Mouse (Mus musculus) heart, embryonic 12.5 days (tissue): ENCODE data around the gene Lars2. TPM values are rescaled to one million over a fixed set of nuclear protein-coding genes. Genes with fewer than 3 reads are reported as not detected.

Source experiments
- ATAC-seq: fragments of 200-750 bp; cut with Nextera tagmentation; 2 replicates; pipeline ENCODE4 v1.8.0; 2017; ENCODE audit warnings: moderate TSS enrichment, moderate library complexity; ENCODE audit not compliant: insufficient number of reproducible peaks, low FRiP score
- H3K27ac ChIP-seq: fragments of 300-500 bp; sonication (generic); 2 replicates; pipeline ENCODE4 v1.5.1; 2016; ENCODE audit warnings: mild to moderate bottlenecking, moderate library complexity; ENCODE audit not compliant: poor library complexity, severe bottlenecking
- H3K27me3 ChIP-seq: fragments of 300-500 bp; sonication (generic); replicated peaks from 2 replicates; pipeline ENCODE4 v1.6.1; 2016; ENCODE audit warnings: mild to moderate bottlenecking, moderate library complexity
- H3K36me3 ChIP-seq: fragments of 300-500 bp; sonication (generic); 2 replicates; pipeline ENCODE4 v1.6.1; 2016; ENCODE audit warnings: mild to moderate bottlenecking, moderate library complexity
- H3K4me1 ChIP-seq: fragments of 300-500 bp; sonication (generic); replicated peaks from 2 replicates; pipeline ENCODE4 v1.6.1; 2016; ENCODE audit warnings: mild to moderate bottlenecking
- H3K4me2 ChIP-seq: fragments of 300-500 bp; sonication (generic); 2 replicates; pipeline ENCODE4 v1.6.1; 2016; ENCODE audit warnings: mild to moderate bottlenecking, moderate library complexity
- H3K4me3 ChIP-seq: fragments of 300-500 bp; sonication (generic); 2 replicates; pipeline ENCODE4 v1.5.1; 2016; ENCODE audit warnings: mild to moderate bottlenecking
- H3K9ac ChIP-seq: fragments of 300-500 bp; sonication (generic); 2 replicates; pipeline ENCODE4 v1.6.1; 2016; ENCODE audit warnings: mild to moderate bottlenecking, moderate library complexity
- H3K9me3 ChIP-seq: fragments of 300-500 bp; sonication (generic); replicated peaks from 2 replicates; pipeline ENCODE4 v1.6.1; 2016; ENCODE audit warnings: mild to moderate bottlenecking, moderate library complexity
- WGBS: fragments of 180-500 bp; shearing (Covaris S2); methylation state at CpG from one replicate; pipeline ENCODE4 v1.1.7; 2016; 5-methylcytosine and 5-hydroxymethylcytosine counted together
- polyA plus RNA-seq: library from polyadenylated mRNA; unstranded; fragments of >200 nt; fragmentation: Nextera tagmentation; extraction: Ambion mirVana; gene quantifications from 2 replicates; pipeline ENCODE4 v1.2.1, GENCODE M21; 2016

Gene Lars2
- polyA plus RNA-seq, 1 experiment from 2014 or later: 936 TPM

GRCm38 (mm10) chr9:123478586-123479195, 112.0 kb downstream of the Lars2 start, which contains the start of gene Limd1:
Gene Limd1, plus strand, starts transcription at chr9:123478706.
- no peaks in the 10 kb centered on the region for H3K27me3 ChIP-seq
- peak within 1 kb of the TSS; percentile 83 for H3K4me3 ChIP-seq
- peak within 1 kb of the TSS; percentile 96 for H3K4me2 ChIP-seq
- ATAC-seq: peak; percentile 89
- no peaks in the 10 kb centered on the region for H3K9me3 ChIP-seq
- H3K9ac ChIP-seq: peak within 1 kb of the TSS; percentile 89
- peaks cover 53% of the 10 kb centered on the region for H3K4me1 ChIP-seq
- WGBS: under 1% methylated on average over 40 of the region's 57 CpGs
- H3K36me3 ChIP-seq: peaks cover 11% of the 10 kb centered on the region
- H3K27ac ChIP-seq: peak within 1 kb of the TSS; percentile 89

GRCm38 (mm10) chr9:123479196-123479669, 112.5 kb downstream of the Lars2 start:
- Histone ChIP-seq H3K27me3 (no peaks in the 10 kb centered on the region), H3K9ac (peak overlapping the region; percentile 89), H3K27ac (peak overlapping the region; percentile 89), H3K4me2 (peak overlapping the region; percentile 96), H3K9me3 (no peaks in the 10 kb centered on the region), H3K4me1 (peaks cover 58% of the 10 kb centered on the region), H3K36me3 (peaks cover 13% of the 10 kb centered on the region), H3K4me3 (peak overlapping the region; percentile 83)
- WGBS: 15% methylated on average over 17 of the region's 17 CpGs
- ATAC-seq: 0 out of 2 replicates have a peak, but pooled peaks have one; percentile 4

GRCm38 (mm10) chr9:123479876-123480252, 113.1 kb downstream of the Lars2 start:
- Histone ChIP-seq H3K27me3 (no peaks in the 10 kb centered on the region), H3K4me2 (peak overlapping the region; percentile 96), H3K9me3 (no peaks in the 10 kb centered on the region), H3K27ac (no peak overlapping the region), H3K4me1 (peaks cover 65% of the 10 kb centered on the region), H3K9ac (peak overlapping the region; percentile 89), H3K4me3 (peak overlapping the region; percentile 83), H3K36me3 (peaks cover 19% of the 10 kb centered on the region)
- ATAC-seq: no peak
- WGBS: 92% methylated on average over 8 of the region's 8 CpGs

- H3K27ac ChIP-seq: no peak overlapping the region
- 73% methylated on average over 18 of the region's 18 CpGs for WGBS
These were observed 113.7 kb downstream of the Lars2 start for GRCm38 (mm10) chr9:123480253-123480921.

GRCm38 (mm10) chr9:123481136-123481535, 114.4 kb downstream of the Lars2 start:
- H3K9me3 ChIP-seq: no peaks in the 10 kb centered on the region
- WGBS: 56% methylated on average over 7 of the region's 7 CpGs
- H3K27ac ChIP-seq: no peak overlapping the region
- H3K27me3 ChIP-seq: no peaks in the 10 kb centered on the region
- H3K4me1 ChIP-seq: peaks cover 74% of the 10 kb centered on the region
- H3K4me2 ChIP-seq: peak overlapping the region; percentile 96
- peak overlapping the region; percentile 41; the same call in 1 of the 2 replicates for H3K9ac ChIP-seq
- H3K36me3 ChIP-seq: peaks cover 28% of the 10 kb centered on the region
- ATAC-seq: no peak
- peak overlapping the region; percentile 83 for H3K4me3 ChIP-seq

More at GRCm38 (mm10) chr9:123480253-123480921, 113.7 kb downstream of the Lars2 start:
- peak overlapping the region; percentile 83 for H3K4me3 ChIP-seq
- peak overlapping the region; percentile 89; the same call in 1 of the 2 replicates for H3K9ac ChIP-seq
- H3K27me3 ChIP-seq: no peaks in the 10 kb centered on the region
- no peaks in the 10 kb centered on the region for H3K9me3 ChIP-seq
- H3K4me1 ChIP-seq: peaks cover 67% of the 10 kb centered on the region
- peak overlapping the region; percentile 96 for H3K4me2 ChIP-seq
- ATAC-seq: no peak
- H3K36me3 ChIP-seq: peaks cover 21% of the 10 kb centered on the region

GRCm38 (mm10) chr9:123483598-123483997, 116.9 kb downstream of the Lars2 start:
- Histone ChIP-seq H3K27me3 (no peaks in the 10 kb centered on the region), H3K9ac (no peak overlapping the region), H3K4me2 (no peak overlapping the region), H3K27ac (no peak overlapping the region), H3K36me3 (peaks cover 38% of the 10 kb centered on the region), H3K4me3 (no peak overlapping the region), H3K9me3 (no peaks in the 10 kb centered on the region), H3K4me1 (peaks cover 84% of the 10 kb centered on the region)
- 69% methylated on average over 1 of the region's 1 CpGs for WGBS
- no peak for ATAC-seq

GRCm38 (mm10) chr9:123484830-123485229, 118.1 kb downstream of the Lars2 start:
- WGBS: 80% methylated on average over 3 of the region's 3 CpGs
- H3K9ac ChIP-seq: 0 out of 2 replicates have a peak overlapping the region, but pooled peaks have one; percentile 23
- H3K27ac ChIP-seq: no peak overlapping the region

GRCm38 (mm10) chr9:123485561-123485960, 118.8 kb downstream of the Lars2 start:
- Histone ChIP-seq H3K27ac (no peak overlapping the region), H3K4me1 (peaks cover 87% of the 10 kb centered on the region), H3K9me3 (no peaks in the 10 kb centered on the region), H3K36me3 (peaks cover 38% of the 10 kb centered on the region), H3K4me2 (no peak overlapping the region), H3K4me3 (no peak overlapping the region), H3K27me3 (no peaks in the 10 kb centered on the region), H3K9ac (no peak overlapping the region)
- WGBS: 92% methylated on average over 4 of the region's 4 CpGs
- no peak for ATAC-seq

More at GRCm38 (mm10) chr9:123484830-123485229, 118.1 kb downstream of the Lars2 start:
- Histone ChIP-seq H3K4me1 (peaks cover 87% of the 10 kb centered on the region), H3K4me2 (no peak overlapping the region), H3K36me3 (peaks cover 38% of the 10 kb centered on the region), H3K27me3 (no peaks in the 10 kb centered on the region), H3K4me3 (no peak overlapping the region), H3K9me3 (no peaks in the 10 kb centered on the region)
- no peak for ATAC-seq

GRCm38 (mm10) chr9:123486635-123487034, 119.9 kb downstream of the Lars2 start:
- no peak for ATAC-seq
- Histone ChIP-seq H3K9ac (no peak overlapping the region), H3K27me3 (no peaks in the 10 kb centered on the region), H3K4me2 (no peak overlapping the region), H3K9me3 (no peaks in the 10 kb centered on the region), H3K36me3 (peaks cover 33% of the 10 kb centered on the region), H3K27ac (no peak overlapping the region), H3K4me3 (no peak overlapping the region), H3K4me1 (peaks cover 86% of the 10 kb centered on the region)
- WGBS: 67% methylated on average over 3 of the region's 3 CpGs

GRCm38 (mm10) chr9:123489073-123489472, 122.3 kb downstream of the Lars2 start:
- Histone ChIP-seq H3K4me1 (peaks cover 73% of the 10 kb centered on the region), H3K27ac (no peak overlapping the region), H3K4me3 (no peak overlapping the region), H3K4me2 (no peak overlapping the region), H3K36me3 (peaks cover 27% of the 10 kb centered on the region), H3K27me3 (no peaks in the 10 kb centered on the region), H3K9ac (no peak overlapping the region), H3K9me3 (no peaks in the 10 kb centered on the region)
- 47% methylated on average over 2 of the region's 2 CpGs for WGBS
- ATAC-seq: no peak

GRCm38 (mm10) chr9:123489727-123490343, 123.1 kb downstream of the Lars2 start:
- Histone ChIP-seq H3K9me3 (no peaks in the 10 kb centered on the region), H3K36me3 (peaks cover 20% of the 10 kb centered on the region), H3K9ac (no peak overlapping the region), H3K27ac (0 out of 2 replicates have a peak overlapping the region, but pooled peaks have one; percentile 8), H3K4me2 (no peak overlapping the region), H3K4me1 (peaks cover 65% of the 10 kb centered on the region), H3K4me3 (no peak overlapping the region), H3K27me3 (no peaks in the 10 kb centered on the region)
- ATAC-seq: no peak
- WGBS: 59% methylated on average over 9 of the region's 9 CpGs
